Mouse (Mus musculus) midbrain, embryonic 14.5 days (tissue): ENCODE data around the gene G3bp1. TPM values are rescaled to one million over a fixed set of nuclear protein-coding genes. Genes with fewer than 3 reads are reported as not detected.

Experiments
- ATAC-seq: fragments of 200-750 bp; cut with Nextera tagmentation; 2 replicates; pipeline ENCODE4 v1.8.0; 2017; ENCODE audit warnings: moderate number of reproducible peaks, moderate library complexity; ENCODE audit not compliant: low FRiP score, low TSS enrichment
- DNase-seq: peaks from one replicate; pipeline ENCODE4 v3.0.0-alpha.2; 2015
- H3K27ac ChIP-seq: fragments of 300-500 bp; sonication (generic); replicated peaks from 2 replicates; pipeline ENCODE4 v1.5.1; 2014; ENCODE audit warnings: mild to moderate bottlenecking, low read depth, low read length, moderate library complexity
- H3K27me3 ChIP-seq: fragments of 300-500 bp; sonication (generic); 2 replicates; pipeline ENCODE4 v1.6.1; 2014; ENCODE audit warnings: low read length, control low read depth, mixed read lengths; ENCODE audit not compliant: control insufficient read depth, insufficient read depth
- H3K36me3 ChIP-seq: fragments of 300-500 bp; sonication (generic); 2 replicates; pipeline ENCODE4 v1.6.1; 2014; ENCODE audit warnings: low read length, control low read depth; ENCODE audit not compliant: control insufficient read depth, insufficient read depth
- H3K4me1 ChIP-seq: fragments of 300-500 bp; sonication (generic); 2 replicates; pipeline ENCODE4 v1.6.1; 2014; ENCODE audit warnings: mild to moderate bottlenecking, antibody characterized with exemption, low read length, control low read depth; ENCODE audit not compliant: control insufficient read depth, insufficient read depth
- H3K4me2 ChIP-seq: fragments of 300-500 bp; sonication (generic); 2 replicates; pipeline ENCODE4 v1.6.1; 2014; ENCODE audit warnings: mild to moderate bottlenecking, low read length, moderate library complexity
- H3K4me3 ChIP-seq: fragments of 300-500 bp; sonication (generic); replicated peaks from 2 replicates; pipeline ENCODE4 v1.5.1; 2014; ENCODE audit warnings: low read depth, low read length
- H3K9ac ChIP-seq: fragments of 300-500 bp; sonication (generic); replicated peaks from 2 replicates; pipeline ENCODE4 v1.6.1; 2014; ENCODE audit warnings: mild to moderate bottlenecking, low read length, moderate library complexity
- H3K9me3 ChIP-seq: fragments of 300-500 bp; sonication (generic); 2 replicates; pipeline ENCODE4 v1.6.1; 2016; ENCODE audit warnings: low read length, control low read depth, mixed read lengths; ENCODE audit not compliant: control insufficient read depth
- WGBS: fragments of 180-500 bp; shearing (Covaris S2); extraction: QIAGEN DNeasy Blood & Tissue Kit; methylation state at CpG from one replicate; pipeline ENCODE4 v1.1.7; 2014; 5-methylcytosine and 5-hydroxymethylcytosine counted together
- polyA plus RNA-seq: library from polyadenylated mRNA; unstranded; fragments of >200 nt; fragmentation: Nextera tagmentation; extraction: Ambion mirVana; gene quantifications from 2 replicates; pipeline ENCODE4 v1.2.1, GENCODE M21; 2014

Gene G3bp1
- polyA plus RNA-seq, 1 experiment from 2014 or later, result 125 TPM

- H3K36me3 ChIP-seq, result no peaks in the 10 kb centered on the region
- H3K9ac ChIP-seq, result peak overlapping the region; percentile 66
- peak overlapping the region; percentile 74 for H3K4me3 ChIP-seq
- 43% methylated on average over 3 of the region's 3 CpGs for WGBS
- H3K4me1 ChIP-seq, result peaks cover 11% of the 10 kb centered on the region
- ATAC-seq, result no peak
- H3K9me3 ChIP-seq, result no peaks in the 10 kb centered on the region
- H3K27me3 ChIP-seq, result no peaks in the 10 kb centered on the region
- H3K4me2 ChIP-seq, result peak overlapping the region; percentile 94
- H3K27ac ChIP-seq, result no peak overlapping the region
- no peak for DNase-seq
Observed at GRCm38 (mm10) chr11:55459850-55460558, 9.5 kb upstream of the G3bp1 start.

GRCm38 (mm10) chr11:55460559-55461018 is 8.9 kb upstream of the G3bp1 start:
- peak overlapping the region; percentile 74 for H3K4me3 ChIP-seq
- WGBS, result under 1% methylated on average over 17 of the region's 17 CpGs
- peak overlapping the region; percentile 66 for H3K9ac ChIP-seq
- peak overlapping the region; percentile 94 for H3K4me2 ChIP-seq
- peak; percentile 62 for ATAC-seq
- no peaks in the 10 kb centered on the region for H3K27me3 ChIP-seq
- no peak for DNase-seq
- no peaks in the 10 kb centered on the region for H3K9me3 ChIP-seq
- H3K36me3 ChIP-seq, result no peaks in the 10 kb centered on the region
- peak overlapping the region; percentile 70 for H3K27ac ChIP-seq
- peaks cover 11% of the 10 kb centered on the region for H3K4me1 ChIP-seq

GRCm38 (mm10) chr11:55461019-55461645 is 8.4 kb upstream of the G3bp1 start, which contains the start of gene Atox1:
TSS of gene Atox1 (minus strand) at chr11:55461239.
- Histone ChIP-seq H3K4me3 (peak within 1 kb of the TSS; percentile 74), H3K9me3 (no peaks in the 10 kb centered on the region), H3K27me3 (no peaks in the 10 kb centered on the region), H3K4me2 (peak within 1 kb of the TSS; percentile 94), H3K4me1 (peaks cover 11% of the 10 kb centered on the region), H3K27ac (peak within 1 kb of the TSS; percentile 70), H3K9ac (peak within 1 kb of the TSS; percentile 66), H3K36me3 (no peaks in the 10 kb centered on the region)
- DNase-seq (peak; percentile 98), ATAC-seq (peak; percentile 94)
- under 1% methylated on average over 36 of the region's 36 CpGs for WGBS

- H3K4me2 ChIP-seq, result no peak overlapping the region
- no peak for DNase-seq
- no peaks in the 10 kb centered on the region for H3K9me3 ChIP-seq
- H3K4me3 ChIP-seq, result no peak overlapping the region
- peaks cover 11% of the 10 kb centered on the region for H3K4me1 ChIP-seq
- no peak overlapping the region for H3K27ac ChIP-seq
- no peaks in the 10 kb centered on the region for H3K27me3 ChIP-seq
- H3K36me3 ChIP-seq, result no peaks in the 10 kb centered on the region
- no peak overlapping the region for H3K9ac ChIP-seq
- 97% methylated on average over 9 of the region's 9 CpGs for WGBS
- ATAC-seq, result no peak
Observed at GRCm38 (mm10) chr11:55462149-55462548, 7.3 kb upstream of the G3bp1 start.

- DNase-seq, result no peak
- Histone ChIP-seq H3K4me1 (peaks cover 18% of the 10 kb centered on the region), H3K9ac (no peak overlapping the region), H3K4me3 (no peak overlapping the region), H3K27me3 (no peaks in the 10 kb centered on the region), H3K36me3 (no peaks in the 10 kb centered on the region), H3K27ac (no peak overlapping the region), H3K9me3 (no peaks in the 10 kb centered on the region), H3K4me2 (no peak overlapping the region)
- no peak for ATAC-seq
- 86% methylated on average over 10 of the region's 10 CpGs for WGBS
Observed at GRCm38 (mm10) chr11:55464707-55465106, 4.8 kb upstream of the G3bp1 start.

- ATAC-seq (no peak), DNase-seq (no peak)
- Histone ChIP-seq H3K4me2 (no peak overlapping the region), H3K9me3 (no peaks in the 10 kb centered on the region), H3K4me3 (no peak overlapping the region), H3K4me1 (peaks cover 16% of the 10 kb centered on the region), H3K27me3 (no peaks in the 10 kb centered on the region), H3K27ac (no peak overlapping the region), H3K36me3 (no peaks in the 10 kb centered on the region), H3K9ac (no peak overlapping the region)
- 91% methylated on average over 3 of the region's 3 CpGs for WGBS
Observed at GRCm38 (mm10) chr11:55465177-55465576, 4.3 kb upstream of the G3bp1 start.

- Histone ChIP-seq H3K27ac (peak overlapping the region; percentile 83), H3K36me3 (peaks cover 3% of the 10 kb centered on the region), H3K4me3 (peak overlapping the region; percentile 46; the same call in 1 of the 2 replicates), H3K4me1 (peaks cover 17% of the 10 kb centered on the region), H3K9ac (peak overlapping the region; percentile 63), H3K27me3 (no peaks in the 10 kb centered on the region), H3K4me2 (peak overlapping the region; percentile 76), H3K9me3 (no peaks in the 10 kb centered on the region)
- ATAC-seq (no peak), DNase-seq (no peak)
- WGBS, result 51% methylated on average over 10 of the region's 10 CpGs
Observed at GRCm38 (mm10) chr11:55468012-55468411, 1.5 kb upstream of the G3bp1 start.

GRCm38 (mm10) chr11:55468611-55469047 is 856 bp upstream of the G3bp1 start:
- DNase-seq, result no peak
- peak overlapping the region; percentile 63 for H3K9ac ChIP-seq
- H3K4me1 ChIP-seq, result peaks cover 17% of the 10 kb centered on the region
- H3K36me3 ChIP-seq, result peaks cover 3% of the 10 kb centered on the region
- H3K27ac ChIP-seq, result peak overlapping the region; percentile 83
- peak overlapping the region; percentile 46 for H3K4me3 ChIP-seq
- WGBS, result 1% methylated on average over 17 of the region's 17 CpGs
- ATAC-seq, result no peak
- peak overlapping the region; percentile 76 for H3K4me2 ChIP-seq
- H3K9me3 ChIP-seq, result no peaks in the 10 kb centered on the region
- no peaks in the 10 kb centered on the region for H3K27me3 ChIP-seq
